Mouse (Mus musculus): ENCODE results near the gene E130309D02Rik. TPM values are rescaled to one million over a fixed set of nuclear protein-coding genes. Genes with fewer than 3 reads are reported as not detected.

E130309D02Rik gene
- total RNA-seq, 2 experiments from 2014 or later = 24.4 to 24.7 TPM

- intact Hi-C loops (cut with DNase I) = no loop called here
- peak in 1 of 2 experiments; percentile 10 for DNase-seq (ENCODE audit: low spot score in 2 of 2)
Observed at GRCm38 (mm10) chr5:143314183-143314729, 904 bp downstream of the E130309D02Rik start.

GRCm38 (mm10) chr5:143311886-143312285 is 3.3 kb downstream of the E130309D02Rik start:
- intact Hi-C loops (cut with DNase I) = no loop called here
- peak; percentile 69 to 77 for DNase-seq (ENCODE audit: low spot score in 2 of 2)

- intact Hi-C loops (cut with DNase I) = no loop called here
Observed at GRCm38 (mm10) chr5:143309916-143310315, 5.2 kb downstream of the E130309D02Rik start.

GRCm38 (mm10) chr5:143308825-143309224 is 6.3 kb downstream of the E130309D02Rik start:
- intact Hi-C loops (cut with DNase I) = no loop called here
- no peak for DNase-seq (ENCODE audit: low spot score in 2 of 2)

More at GRCm38 (mm10) chr5:143309916-143310315, 5.2 kb downstream of the E130309D02Rik start:
- no peak for DNase-seq (ENCODE audit: low spot score in 2 of 2)

GRCm38 (mm10) chr5:143304251-143304650 is 10.9 kb downstream of the E130309D02Rik start:
- intact Hi-C loops (cut with DNase I) = loop anchor here (5.0 kb wide), 1 partner anchor 127 kb away; no protein-coding TSS in a partner anchor
- no peak for DNase-seq (ENCODE audit: low spot score in 2 of 2)

GRCm38 (mm10) chr5:143301296-143301695 is 13.9 kb downstream of the E130309D02Rik start:
- intact Hi-C loops (cut with DNase I) = loop anchor here (5.0 kb wide), 1 partner anchor 124 kb away; no protein-coding TSS in a partner anchor
- no peak for DNase-seq (ENCODE audit: low spot score in 2 of 2)

- peak; percentile 48 to 76 for DNase-seq (ENCODE audit: low spot score in 2 of 2)
- intact Hi-C loops (cut with DNase I) = loop anchor here (5.0 kb wide), 3 partner anchors 47 to 122 kb away; partner anchors contain the start of gene Zfp12
Observed at GRCm38 (mm10) chr5:143299686-143300085, 15.5 kb downstream of the E130309D02Rik start.

GRCm38 (mm10) chr5:143298391-143298790 is 16.8 kb downstream of the E130309D02Rik start:
- DNase-seq (ENCODE audit: low spot score in 2 of 2) = no peak
- intact Hi-C loops (cut with DNase I) = loop anchor here (5.0 kb wide), 2 partner anchors 46 to 61 kb away; partner anchors contain the start of gene Zfp12

GRCm38 (mm10) chr5:143297986-143298385 is 17.2 kb downstream of the E130309D02Rik start:
- intact Hi-C loops (cut with DNase I) = loop anchor here (5.0 kb wide), 2 partner anchors 46 to 61 kb away; partner anchors contain the start of gene Zfp12

GRCm38 (mm10) chr5:143295330-143295729 is 19.8 kb downstream of the E130309D02Rik start:
- no peak for DNase-seq (ENCODE audit: low spot score in 2 of 2)
- intact Hi-C loops (cut with DNase I) = loop anchor here (5.0 kb wide), 2 partner anchors 43 to 58 kb away; partner anchors contain the start of gene Zfp12

More at GRCm38 (mm10) chr5:143297986-143298385, 17.2 kb downstream of the E130309D02Rik start:
- DNase-seq (ENCODE audit: low spot score in 2 of 2) = no peak

GRCm38 (mm10) chr5:143294862-143295261 is 20.3 kb downstream of the E130309D02Rik start:
- intact Hi-C loops (cut with DNase I) = loop anchor here (5.0 kb wide), 2 partner anchors 43 to 58 kb away; partner anchors contain the start of gene Zfp12
- DNase-seq (ENCODE audit: low spot score in 2 of 2) = no peak

GRCm38 (mm10) chr5:143293404-143293803 is 21.8 kb downstream of the E130309D02Rik start, which contains the start of gene Zfp853:
Zfp853 (minus strand) TSS chr5:143293623.
- intact Hi-C loops (cut with DNase I) = no loop called here

GRCm38 (mm10) chr5:143292879-143293278 is 22.3 kb downstream of the E130309D02Rik start:
- intact Hi-C loops (cut with DNase I) = no loop called here

More at GRCm38 (mm10) chr5:143293404-143293803, 21.8 kb downstream of the E130309D02Rik start, which contains the start of gene Zfp853:
- DNase-seq (ENCODE audit: low spot score in 2 of 2) = no peak

GRCm38 (mm10) chr5:143289299-143289698 is 25.9 kb downstream of the E130309D02Rik start:
- intact Hi-C loops (cut with DNase I) = no loop called here
- DNase-seq (ENCODE audit: low spot score in 2 of 2) = no peak

More at GRCm38 (mm10) chr5:143292879-143293278, 22.3 kb downstream of the E130309D02Rik start:
- DNase-seq (ENCODE audit: low spot score in 2 of 2) = no peak

GRCm38 (mm10) chr5:143288378-143288911 is 26.7 kb downstream of the E130309D02Rik start:
- intact Hi-C loops (cut with DNase I) = no loop called here
- DNase-seq (ENCODE audit: low spot score in 2 of 2) = no peak

- no peak for DNase-seq (ENCODE audit: low spot score in 2 of 2)
- intact Hi-C loops (cut with DNase I) = no loop called here
Observed at GRCm38 (mm10) chr5:143287774-143288328, 27.3 kb downstream of the E130309D02Rik start.

- DNase-seq (ENCODE audit: low spot score in 2 of 2) = no peak
- intact Hi-C loops (cut with DNase I) = no loop called here
Observed at GRCm38 (mm10) chr5:143284762-143285161, 30.4 kb downstream of the E130309D02Rik start.

GRCm38 (mm10) chr5:143279247-143279646 is 35.9 kb downstream of the E130309D02Rik start:
- intact Hi-C loops (cut with DNase I) = no loop called here
- no peak for DNase-seq (ENCODE audit: low spot score in 2 of 2)

GRCm38 (mm10) chr5:143275761-143276160 is 39.4 kb downstream of the E130309D02Rik start:
- intact Hi-C loops (cut with DNase I) = no loop called here
- no peak for DNase-seq (ENCODE audit: low spot score in 2 of 2)
